Mouse (Mus musculus) spleen, adult 12 weeks (tissue): ENCODE measurements around the gene Nova2.

Experiments used
- DNase-seq: peaks from one replicate; pipeline ENCODE4 v3.0.0; 2022; ENCODE audit warnings: low spot score

Gene Nova2

DNA sequence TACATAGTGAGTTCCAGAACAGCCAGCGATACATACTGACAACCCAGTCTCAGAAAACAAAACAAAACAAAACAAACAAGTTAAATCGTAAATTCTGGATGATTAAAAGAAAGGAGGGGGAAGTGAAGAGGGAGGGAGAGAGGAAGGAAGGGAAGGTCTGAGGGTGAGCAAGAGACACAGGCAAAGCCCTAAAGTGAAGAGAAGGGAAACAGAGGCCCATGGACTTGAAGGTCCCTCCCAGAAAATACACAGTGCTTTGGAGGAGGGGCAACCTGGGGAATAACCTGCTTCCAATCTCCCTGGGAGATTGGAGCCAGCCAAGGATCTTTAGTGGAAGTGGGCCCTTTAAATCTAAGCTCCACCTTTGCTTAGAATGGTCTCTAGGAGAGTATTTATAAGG is 61.4 kb downstream of the Nova2 start, which contains the start of gene Nanos2:
Gene Nanos2, plus strand, starts transcription at position 301 of the 400 bp plus-strand sequence.
- no peak for DNase-seq

DNA sequence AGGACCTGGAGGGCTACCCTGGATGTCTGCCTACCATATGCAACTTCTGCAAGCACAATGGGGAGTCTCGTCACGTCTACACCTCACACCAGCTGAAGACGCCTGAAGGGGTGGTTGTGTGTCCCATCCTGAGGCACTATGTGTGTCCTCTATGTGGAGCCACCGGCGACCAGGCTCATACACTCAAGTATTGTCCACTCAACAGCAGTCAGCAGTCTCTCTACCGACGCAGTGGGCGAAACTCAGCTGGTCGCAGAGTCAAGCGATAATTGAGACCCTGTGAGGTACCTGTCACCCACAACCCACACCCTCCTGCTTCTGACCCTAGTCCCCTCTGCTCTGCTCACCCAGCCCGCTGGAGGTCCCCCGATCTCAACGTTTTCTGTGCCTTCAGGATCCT is 62.1 kb downstream of the Nova2 start:
- DNase-seq: no peak

DNA sequence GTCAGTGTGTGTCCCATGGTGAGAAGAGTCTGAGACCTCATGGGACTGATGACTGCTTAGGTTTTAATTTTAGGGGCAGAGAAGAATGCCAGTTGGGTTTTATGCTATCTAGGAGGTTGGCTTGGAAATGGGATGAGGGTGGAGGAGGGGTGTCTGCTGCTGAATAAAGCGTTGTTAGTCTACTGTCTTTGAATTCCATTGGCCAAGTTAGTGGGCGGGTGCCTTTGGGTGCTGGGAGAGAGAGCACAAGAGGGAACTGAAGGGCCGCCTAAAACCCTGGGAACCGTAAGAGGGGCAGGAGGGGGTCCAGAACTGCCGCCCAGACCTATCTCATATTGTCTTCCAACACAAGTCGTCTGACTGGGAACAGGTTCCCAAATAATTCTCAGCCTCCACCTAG is 63.1 kb downstream of the Nova2 start:
- DNase-seq: no peak

DNA sequence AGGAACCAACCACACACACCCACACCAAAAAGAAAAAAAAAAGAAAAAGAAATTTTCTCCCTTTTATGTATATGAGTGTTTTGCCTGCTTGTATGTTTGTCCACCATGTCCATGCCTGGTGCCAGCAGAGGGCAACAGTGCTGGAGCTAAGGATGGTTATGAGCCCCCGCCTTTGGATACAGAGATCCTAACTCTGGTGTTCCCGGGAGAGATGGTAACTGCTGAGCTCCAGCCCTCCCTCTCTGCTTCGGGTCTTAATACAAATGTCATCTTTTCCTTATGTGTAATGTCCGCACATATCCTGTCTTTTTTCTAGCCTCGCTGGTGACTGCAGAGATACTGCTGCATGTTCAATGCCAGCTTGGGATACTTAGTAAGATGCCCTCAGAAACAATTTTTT is 64.3 kb downstream of the Nova2 start:
- no peak for DNase-seq

DNA sequence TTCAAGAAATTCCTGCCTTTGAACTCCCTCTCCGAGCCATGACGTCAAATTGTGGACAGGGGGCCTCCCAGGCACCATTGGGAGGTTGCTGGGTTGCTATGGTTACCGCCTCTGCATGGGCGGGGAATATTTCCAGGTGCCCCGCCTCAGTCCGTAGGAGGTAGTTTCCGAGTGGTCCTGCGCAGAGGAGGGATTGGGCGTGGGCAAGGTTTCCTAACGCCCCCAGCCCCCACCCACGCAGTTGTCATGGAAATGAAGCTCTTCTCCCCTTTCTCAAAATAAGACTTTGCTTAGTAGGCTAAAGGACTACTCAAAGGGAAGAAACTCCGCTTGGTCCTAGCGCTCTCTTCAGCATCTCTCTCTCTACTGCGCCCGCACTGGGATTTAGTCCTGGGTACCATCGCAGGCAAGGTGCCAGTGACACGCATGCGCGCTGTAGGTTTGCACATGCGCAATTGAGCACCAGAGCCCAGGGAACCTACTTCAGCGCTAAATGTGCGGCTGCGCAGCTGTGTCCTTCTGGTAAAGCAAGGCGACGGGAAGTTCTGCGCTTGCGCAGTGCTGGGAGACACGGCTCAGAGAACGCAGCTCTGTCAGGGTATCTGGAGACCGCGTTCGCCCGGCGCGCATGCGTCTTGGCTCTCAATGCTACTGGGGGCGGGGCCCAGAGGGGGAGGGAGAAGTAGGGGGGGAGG is 65.1 kb downstream of the Nova2 start, which contains the start of gene Mypop:
Gene Mypop, plus strand, starts transcription at position 645 of the 695 bp plus-strand sequence.
- peak; percentile 92 for DNase-seq

DNA sequence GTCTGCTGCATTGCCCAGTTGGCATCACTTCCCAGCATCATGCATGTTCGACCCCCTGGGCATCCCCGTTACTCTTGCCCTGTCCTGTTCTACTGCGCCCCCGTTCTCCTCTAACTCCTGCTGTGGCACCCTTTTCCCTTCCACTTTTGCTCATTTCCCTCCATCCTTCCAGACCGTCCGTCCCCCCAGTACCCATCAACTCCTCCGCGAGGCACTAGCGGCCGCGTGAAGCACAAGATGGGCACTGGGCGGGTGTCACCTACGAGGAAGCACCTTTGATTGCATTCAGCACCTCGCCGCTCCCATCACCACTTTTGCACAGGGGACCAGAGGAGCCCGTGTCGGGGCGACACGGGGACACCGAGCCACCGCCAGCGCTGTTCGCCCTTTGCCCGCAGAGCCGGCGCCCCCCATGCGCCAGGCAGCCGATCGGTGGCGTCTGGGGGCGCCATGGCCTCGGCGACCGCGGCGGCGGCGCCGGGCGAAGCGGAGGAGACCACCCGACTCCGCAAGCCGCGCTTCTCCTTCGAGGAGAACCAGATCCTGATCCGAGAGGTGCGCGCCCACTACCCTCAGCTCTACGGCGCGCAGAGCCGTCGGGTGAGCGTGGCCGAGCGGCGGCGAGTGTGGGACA is 66.1 kb downstream of the Nova2 start:
- DNase-seq: no peak

DNA sequence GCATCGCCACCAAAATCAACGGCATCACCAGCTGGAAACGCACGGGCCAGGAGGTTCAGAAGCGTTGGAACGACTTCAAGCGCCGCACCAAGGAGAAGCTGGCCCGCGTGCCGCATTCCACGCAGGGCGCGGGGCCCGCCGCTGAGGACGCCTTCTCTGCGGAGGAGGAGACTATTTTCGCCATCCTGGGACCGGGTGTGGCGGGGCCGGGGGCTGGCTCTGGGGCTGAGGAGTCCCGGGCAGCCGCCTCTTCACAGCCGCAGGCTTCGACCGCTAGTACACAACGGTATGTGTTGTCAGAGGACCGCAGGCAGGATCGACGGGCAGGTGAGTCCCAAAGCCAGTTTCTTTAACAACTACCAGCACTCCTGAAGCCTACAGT is 66.6 kb downstream of the Nova2 start:
- no peak for DNase-seq

DNA sequence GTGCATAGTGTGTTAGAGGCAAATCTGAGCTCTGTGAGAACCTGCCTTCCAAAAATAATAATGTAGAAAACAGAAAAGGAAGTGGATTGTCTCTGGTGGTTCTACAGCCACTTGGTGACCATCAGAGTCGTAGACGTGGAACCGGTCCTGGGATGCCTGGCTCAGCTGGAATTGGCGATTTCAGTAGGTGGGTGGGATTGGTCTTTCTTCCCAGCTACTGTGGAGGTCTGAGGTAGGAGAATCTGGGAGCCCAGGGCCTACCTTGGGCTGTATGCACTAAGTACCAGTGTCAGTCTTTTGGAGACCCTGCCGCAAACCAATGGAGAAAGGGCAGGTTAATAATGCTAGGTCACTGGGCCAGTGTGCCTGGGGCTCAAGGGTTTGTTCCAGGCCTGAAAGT is 67.3 kb downstream of the Nova2 start:
- no peak for DNase-seq

DNA sequence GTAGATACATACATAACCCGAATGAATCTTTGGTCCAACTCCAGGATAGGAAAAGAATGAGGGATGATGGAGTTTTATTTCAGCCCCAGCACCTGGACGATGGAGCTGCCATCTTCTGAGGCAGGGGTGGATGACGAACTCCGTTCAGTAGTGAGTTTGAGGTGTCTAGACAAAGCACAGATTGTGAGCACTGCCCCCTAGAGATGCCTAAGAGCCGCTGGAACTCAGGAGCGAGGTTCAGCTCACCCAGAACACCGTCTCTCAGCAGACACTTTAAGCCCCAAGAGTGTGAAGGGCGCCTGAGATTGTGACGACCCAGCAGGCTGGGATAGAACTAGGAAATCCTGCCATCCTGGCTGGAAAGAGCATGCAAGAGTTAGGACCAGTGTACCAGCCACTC is 73.1 kb downstream of the Nova2 start:
- no peak for DNase-seq

DNA sequence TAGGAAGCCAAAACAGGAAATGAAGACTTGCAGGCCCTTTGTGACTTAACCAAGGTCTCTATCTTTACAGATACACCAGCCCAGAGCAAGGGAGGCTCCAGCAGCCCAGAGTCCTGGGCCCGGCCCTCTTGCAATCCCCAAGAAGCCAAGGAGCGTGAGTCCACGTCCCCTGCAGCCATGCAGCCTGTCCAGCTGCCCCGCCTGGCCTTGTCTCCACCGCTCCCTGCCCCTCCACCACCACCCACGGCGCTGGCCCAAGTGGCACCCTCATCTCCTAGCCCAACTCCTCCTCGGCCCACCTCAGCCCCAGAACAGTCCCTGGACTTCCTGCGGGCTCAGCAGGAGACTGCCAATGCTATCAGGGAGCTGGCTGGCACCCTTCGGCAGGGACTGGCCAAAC is 74.7 kb downstream of the Nova2 start:
- no peak for DNase-seq

DNA sequence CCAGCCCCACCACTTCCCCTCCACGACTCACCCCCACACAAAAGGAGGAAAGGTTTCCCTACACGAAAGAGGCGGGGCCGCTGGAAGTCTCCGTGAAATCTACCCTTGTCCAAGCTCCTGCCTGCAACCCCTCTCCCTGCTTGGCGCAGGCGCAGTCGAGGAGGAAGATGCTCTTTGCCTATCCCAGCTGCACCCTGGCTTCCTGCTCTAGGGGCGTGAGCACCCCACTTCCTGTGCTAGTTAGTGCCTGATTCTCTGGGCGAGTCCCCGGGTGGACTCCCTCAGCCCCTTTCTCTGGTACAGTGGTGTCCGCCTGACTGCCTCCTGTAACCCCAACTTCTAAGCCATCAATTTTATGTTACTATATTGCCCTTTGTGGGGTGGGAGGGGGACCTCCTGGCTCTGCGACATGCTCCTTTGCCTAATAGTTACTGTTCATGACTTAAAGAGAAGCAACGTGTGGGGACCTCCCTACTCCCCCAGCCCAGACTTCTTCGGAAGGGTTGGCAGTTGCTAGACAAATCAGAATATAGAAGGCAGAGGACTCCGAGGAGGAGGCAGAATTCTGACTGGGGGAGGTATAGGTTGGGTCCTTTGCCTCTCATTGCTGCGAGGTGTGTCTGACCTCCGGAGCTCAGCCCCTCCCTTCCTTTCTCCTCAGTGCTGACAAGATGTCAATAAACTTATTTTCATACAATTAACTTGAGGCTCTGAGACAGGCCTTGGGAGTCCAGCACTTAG is 75.5 kb downstream of the Nova2 start:
- DNase-seq: peak; percentile 64

DNA sequence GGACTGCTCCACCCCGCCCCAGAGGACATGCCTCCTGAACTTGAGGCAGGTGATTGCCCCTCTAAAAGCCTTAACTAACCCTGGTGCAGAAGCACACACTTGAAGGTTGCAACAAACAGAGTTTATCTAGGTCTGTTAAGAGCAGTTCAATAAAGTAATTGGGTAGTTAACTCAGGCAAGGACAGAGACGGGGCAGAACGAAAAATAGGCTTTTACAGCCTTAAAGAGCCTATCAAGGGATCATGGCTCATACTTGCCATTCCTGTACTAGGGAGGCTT is 76.1 kb downstream of the Nova2 start:
- no peak for DNase-seq

DNA sequence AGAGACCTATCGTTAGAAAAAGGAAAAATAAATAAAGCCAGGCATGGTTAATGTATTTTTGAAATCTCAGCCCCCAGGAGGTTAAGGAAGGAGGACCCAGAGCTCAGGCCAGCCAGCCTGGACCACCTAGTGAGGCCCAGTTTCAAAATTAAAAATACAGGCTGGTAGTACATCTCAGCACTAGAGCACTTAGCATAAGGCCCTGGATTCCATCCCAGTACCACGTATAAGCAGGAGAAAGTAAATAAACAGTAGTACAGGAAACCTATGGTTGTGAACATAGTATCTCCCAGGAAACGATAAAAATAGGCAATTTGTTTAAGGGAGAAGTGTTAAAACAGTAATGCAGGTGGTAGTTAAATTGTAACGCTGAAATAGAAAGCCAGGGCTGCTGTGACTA is 76.4 kb downstream of the Nova2 start:
- DNase-seq: no peak

DNA sequence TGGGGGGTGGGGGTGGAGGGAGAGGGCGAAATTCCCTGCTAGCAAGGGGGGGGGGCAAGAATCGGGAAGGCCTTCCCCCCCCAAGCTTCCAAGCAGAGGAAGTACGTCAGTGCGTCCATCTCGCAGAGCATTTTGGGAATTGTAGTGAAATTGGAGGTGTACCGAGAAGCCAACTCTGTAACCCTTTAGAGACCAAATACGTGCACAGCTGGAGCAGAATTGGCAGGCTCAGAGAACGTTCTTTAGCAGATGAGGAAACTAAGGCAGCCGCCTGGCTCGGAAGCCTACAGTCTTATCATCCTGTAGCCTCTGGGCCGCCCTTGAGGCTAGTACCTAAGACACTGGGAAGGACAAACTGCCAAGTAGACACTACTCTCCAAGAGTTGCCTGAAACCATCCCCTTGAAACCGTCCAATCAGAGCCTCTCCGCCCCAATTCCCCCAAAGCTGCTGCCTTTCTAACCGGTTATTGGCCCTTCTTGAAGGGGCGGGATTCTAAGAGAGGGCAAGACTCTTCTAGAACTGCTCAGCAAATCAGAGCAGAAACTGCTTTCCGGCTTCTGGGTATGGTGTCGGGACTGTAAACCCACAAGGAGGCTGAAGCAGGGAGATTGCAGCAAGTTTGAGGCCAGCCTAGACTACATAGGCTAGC is 77.3 kb downstream of the Nova2 start:
- DNase-seq: peak; percentile 70

DNA sequence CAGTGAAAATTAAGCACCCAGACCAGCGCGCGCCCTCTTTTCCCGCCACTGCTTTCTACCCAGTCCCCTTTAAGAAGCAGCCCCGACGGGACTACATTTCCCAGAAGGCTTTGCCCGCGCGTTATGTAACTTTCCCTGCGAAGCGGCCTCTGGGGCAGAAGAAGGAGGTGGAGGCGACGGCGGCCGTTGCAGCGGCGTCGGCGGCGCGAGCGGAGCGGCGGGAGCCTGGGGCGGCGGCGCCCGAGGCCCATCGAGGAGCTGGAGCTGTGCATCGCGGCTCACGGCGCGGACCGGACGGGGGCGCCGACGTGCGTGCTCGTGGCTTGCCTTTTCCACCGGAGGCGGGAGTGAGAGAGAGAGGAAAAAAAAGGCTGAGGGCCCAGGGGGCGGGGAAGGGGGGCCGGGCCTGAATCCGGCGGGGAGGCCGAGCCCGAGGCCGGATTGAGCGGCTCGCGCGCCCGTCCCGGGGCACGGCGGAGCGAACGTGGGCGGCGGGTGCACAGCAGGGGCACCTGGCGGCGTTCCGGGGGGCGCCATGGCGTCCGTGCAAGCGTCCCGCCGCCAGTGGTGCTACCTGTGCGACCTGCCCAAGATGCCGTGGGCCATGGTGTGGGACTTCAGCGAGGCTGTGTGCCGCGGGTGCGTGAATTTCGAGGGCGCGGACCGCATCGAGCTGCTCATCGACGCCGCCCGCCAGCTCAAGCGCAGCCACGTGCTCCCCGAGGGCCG is 78.4 kb downstream of the Nova2 start, which contains the start of gene Irf2bp1:
Gene Irf2bp1, plus strand, starts transcription at position 143 of the 729 bp plus-strand sequence.
- peak; percentile 87 for DNase-seq

DNA sequence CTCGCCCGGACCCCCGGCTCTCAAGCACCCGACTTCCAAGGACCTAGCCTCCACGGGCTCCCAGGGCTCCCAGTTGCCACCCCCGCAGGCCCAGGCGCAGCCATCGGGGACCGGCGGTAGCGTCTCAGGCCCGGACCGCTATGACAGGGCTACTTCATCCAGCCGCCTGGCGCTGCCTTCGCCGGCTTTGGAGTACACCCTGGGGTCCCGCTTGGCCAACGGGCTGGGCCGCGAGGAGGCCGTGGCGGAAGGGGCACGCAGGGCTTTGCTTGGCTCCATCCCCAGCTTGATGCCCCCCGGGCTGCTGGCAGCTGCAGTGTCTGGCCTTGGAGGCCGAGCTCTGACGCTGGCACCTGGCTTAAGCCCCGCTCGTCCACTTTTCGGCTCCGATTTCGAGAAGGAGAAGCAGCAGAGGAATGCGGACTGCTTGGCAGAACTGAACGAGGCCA is 79.0 kb downstream of the Nova2 start:
- DNase-seq: peak; percentile 31

DNA sequence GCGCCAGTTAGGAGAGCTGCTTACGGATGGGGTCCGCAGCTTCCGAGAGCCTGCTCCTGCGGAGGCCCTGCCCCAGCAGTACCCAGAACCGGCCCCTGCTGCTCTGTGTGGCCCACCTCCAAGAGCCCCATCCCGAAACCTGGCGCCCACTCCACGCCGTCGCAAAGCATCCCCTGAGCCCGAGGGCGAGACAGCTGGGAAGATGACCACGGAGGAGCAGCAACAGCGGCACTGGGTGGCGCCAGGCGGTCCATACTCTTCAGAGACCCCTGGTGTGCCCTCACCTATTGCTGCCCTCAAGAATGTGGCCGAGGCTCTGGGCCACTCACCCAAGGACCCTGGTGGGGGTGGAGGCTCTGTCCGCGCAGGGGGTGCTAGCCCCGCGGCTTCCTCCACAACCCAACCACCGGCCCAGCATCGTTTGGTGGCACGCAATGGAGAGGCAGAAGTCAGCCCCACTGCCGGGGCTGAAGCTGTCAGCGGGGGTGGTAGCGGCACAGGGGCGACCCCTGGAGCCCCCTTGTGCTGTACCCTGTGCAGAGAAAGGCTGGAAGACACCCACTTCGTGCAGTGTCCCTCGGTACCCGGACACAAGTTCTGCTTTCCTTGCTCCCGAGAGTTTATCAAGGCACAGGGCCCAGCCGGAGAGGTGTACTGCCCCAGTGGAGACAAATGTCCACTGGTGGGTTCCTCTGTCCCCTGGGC is 79.9 kb downstream of the Nova2 start:
- no peak for DNase-seq

DNA sequence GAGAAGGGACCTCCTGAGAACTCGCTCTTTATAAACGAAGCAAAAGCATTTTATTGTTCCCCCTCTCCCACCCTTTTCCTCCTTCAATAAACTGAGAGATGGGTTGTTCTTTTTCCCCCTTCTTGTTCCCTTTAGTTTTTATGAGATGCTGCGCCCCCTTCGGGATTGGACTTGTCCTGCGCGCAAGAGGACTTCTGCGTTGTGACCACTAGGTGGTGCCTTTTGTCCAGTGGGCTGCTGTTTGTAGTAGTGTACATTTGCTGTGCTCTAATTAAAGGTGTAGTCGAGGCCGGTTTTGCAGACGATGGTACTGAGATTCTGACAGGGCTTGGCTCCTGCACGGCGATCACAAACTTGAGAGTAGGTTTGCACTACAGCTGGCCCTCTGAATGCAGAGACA is 80.8 kb downstream of the Nova2 start:
- DNase-seq: peak; percentile 68

DNA sequence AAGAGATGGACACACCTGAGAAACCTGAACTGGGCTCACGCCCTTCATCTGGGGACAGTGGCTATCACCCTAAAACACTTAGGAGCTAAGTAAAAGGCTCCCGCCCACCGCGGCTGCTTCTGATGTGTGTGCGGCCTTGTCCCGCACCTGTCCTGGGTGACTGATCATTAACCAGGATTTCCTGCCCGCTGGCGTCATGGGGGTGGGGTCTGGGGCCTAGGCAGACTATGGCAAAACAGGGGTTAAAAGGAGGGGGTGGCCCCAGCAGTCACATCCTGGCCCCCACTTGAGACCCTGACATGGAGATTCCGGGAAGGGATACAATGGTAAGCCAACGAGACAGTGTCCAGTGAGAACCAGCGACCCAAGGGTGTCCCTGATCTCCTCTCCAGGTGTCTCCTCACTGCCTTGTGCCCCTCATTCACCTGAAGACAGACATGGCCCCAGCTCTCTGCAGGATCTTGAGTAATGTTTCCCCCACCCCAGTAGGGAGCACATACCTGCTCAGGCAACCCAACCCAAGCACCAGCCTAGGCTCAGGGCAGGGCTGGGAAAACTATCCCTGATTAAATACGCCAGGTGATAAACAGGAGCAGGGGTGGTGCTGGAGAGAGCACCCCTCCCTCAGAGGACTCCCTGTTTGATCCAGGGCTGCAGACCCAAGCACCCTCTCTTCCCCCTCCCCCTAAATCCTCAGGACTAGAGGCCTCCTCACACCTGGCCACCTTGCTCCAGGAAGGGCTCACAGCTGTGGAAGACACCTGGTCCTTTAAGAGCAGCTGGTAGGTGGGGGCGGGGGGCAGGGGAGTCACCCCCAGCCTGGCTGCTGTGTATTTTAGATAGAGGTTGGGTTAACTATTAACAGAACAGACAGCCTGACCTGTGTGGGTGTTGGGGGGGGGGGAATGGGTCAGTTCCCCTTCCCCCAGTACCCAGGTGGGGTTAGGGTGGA is 81.6 kb downstream of the Nova2 start:
- no peak for DNase-seq

DNA sequence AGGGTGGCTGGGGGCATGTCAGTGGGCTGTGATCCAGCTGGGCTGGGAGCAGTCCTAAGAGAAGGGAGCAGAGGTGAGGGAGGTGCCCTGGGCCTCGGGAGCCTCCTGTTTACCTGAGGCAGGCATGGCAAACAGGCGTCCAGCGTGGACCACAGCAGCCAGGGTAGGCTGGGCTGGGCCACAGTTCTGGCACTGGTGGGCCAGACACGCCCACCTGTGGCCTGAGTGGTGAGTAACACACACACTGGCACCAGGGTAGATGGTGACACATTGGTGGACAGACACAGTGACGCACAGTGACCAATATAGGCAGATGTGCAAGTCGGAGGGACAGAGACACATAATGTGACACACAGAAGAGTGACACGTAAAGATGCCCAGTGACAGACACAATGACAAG is 84.9 kb downstream of the Nova2 start:
- DNase-seq: no peak
